In genomic region chr12:3389394-3389793, GRCm38 (mm10) we compare ENCODE assay signal across 12 mouse cellular contexts. TPM values are rescaled to one million over a fixed set of nuclear protein-coding genes. Genes with fewer than 3 reads are reported as not detected.
DNase-seq lines count a peak whose midpoint lies in the region; ATAC-seq and TF ChIP-seq lines count a peak whose summit lies in the region.
"Had no signal": no experiment of that assay in that cellular context is flagged by ENCODE, and none has a peak within 500 bp of the region (broad histone marks: within the 10 kb centered on the region; RNA-seq: fewer than 3 reads in every experiment).

No protein-coding gene starts in this region.

- H3K36me3 ChIP-seq in forebrain, embryonic 15.5 days = peaks cover 64% of the 10 kb centered on the region
- peaks cover 4% of the 10 kb centered on the region; the same call in 1 of the 2 replicates for H3K36me3 ChIP-seq in forebrain, embryonic 11.5 days (ENCODE audit: control insufficient read depth, insufficient read depth, low read length)
- peaks cover 3% of the 10 kb centered on the region; the same call in 1 of the 2 replicates for H3K36me3 ChIP-seq in stomach, postnatal 0 days (ENCODE audit: control insufficient read depth, insufficient read depth, low read length)

- H3K27ac ChIP-seq in forebrain, embryonic 15.5 days (replicated peaks) = no peak overlapping the region
- H3K27ac ChIP-seq in forebrain, embryonic 11.5 days (ENCODE audit: low read depth, low read length) = no peak overlapping the region
- H3K27ac ChIP-seq in stomach, postnatal 0 days (replicated peaks) = no peak overlapping the region
- H3K27ac ChIP-seq: layer of hippocampus, adult 2 months; limb, embryonic 15.5 days; neural tube, embryonic 13.5 days had no signal

- DNase-seq in forebrain, embryonic 11.5 days (ENCODE audit: low spot score) = no peak
- peak; percentile 42 to 52 for DNase-seq in right cerebral cortex, adult 2 months (ENCODE audit: low spot score in 2 of 2)
- DNase-seq in right cerebral cortex, postnatal 36 days (ENCODE audit: low spot score in 2 of 2) = no peak
- DNase-seq in c-Kit-positive CD71-positive TER-119-positive erythroid progenitor cells, embryonic 14.5 days (ENCODE audit: low spot score) = peak; percentile 24
- DNase-seq in stomach, postnatal 0 days (ENCODE audit: low spot score) = no peak
- no peak for DNase-seq in spleen, postnatal 14 days (ENCODE audit: low spot score in 2 of 2)
- DNase-seq in left cerebral cortex, postnatal 14 days (ENCODE audit: low spot score in 2 of 2) = no peak
- DNase-seq: gastrocnemius, postnatal 10 days had no signal

- no peak for TF ChIP-seq EP300 in stomach, postnatal 0 days (optimal IDR thresholded peaks at IDR 0.05)

- no peaks in the 10 kb centered on the region for H3K27me3 ChIP-seq in forebrain, embryonic 15.5 days
- no peaks in the 10 kb centered on the region for H3K27me3 ChIP-seq in forebrain, embryonic 11.5 days (ENCODE audit: control insufficient read depth, insufficient read depth, low read length)
- no peaks in the 10 kb centered on the region for H3K27me3 ChIP-seq in stomach, postnatal 0 days (ENCODE audit: control insufficient read depth, insufficient read depth, low read length)
- H3K27me3 ChIP-seq: limb, embryonic 15.5 days; neural tube, embryonic 13.5 days had no signal

- 91% methylated on average over 12 of the region's 12 CpGs for WGBS in forebrain, embryonic 15.5 days
- WGBS in forebrain, embryonic 11.5 days = 91% methylated on average over 12 of the region's 12 CpGs
- WGBS in stomach, postnatal 0 days = 89% methylated on average over 12 of the region's 12 CpGs

- no peak overlapping the region for H3K4me2 ChIP-seq in forebrain, embryonic 15.5 days (replicated peaks)
- no peak overlapping the region for H3K4me2 ChIP-seq in forebrain, embryonic 11.5 days (ENCODE audit: low read depth, low read length, severe bottlenecking)
- no peak overlapping the region for H3K4me2 ChIP-seq in stomach, postnatal 0 days (replicated peaks; ENCODE audit: low read depth)
- H3K4me2 ChIP-seq: limb, embryonic 15.5 days; neural tube, embryonic 13.5 days had no signal

- peaks cover 16% of the 10 kb centered on the region; the same call in 1 of the 2 replicates for H3K4me1 ChIP-seq in forebrain, embryonic 15.5 days
- H3K4me1 ChIP-seq in forebrain, embryonic 11.5 days (replicated peaks; ENCODE audit: control insufficient read depth, insufficient read depth, low read length) = 0 out of 2 replicates have a peak, but pooled peaks cover 2% of the 10 kb centered on the region
- no peaks in the 10 kb centered on the region for H3K4me1 ChIP-seq in stomach, postnatal 0 days (replicated peaks; ENCODE audit: control insufficient read depth, insufficient read depth)
- H3K4me1 ChIP-seq: limb, embryonic 15.5 days had no signal

- intact Hi-C loops in left cerebral cortex, postnatal 14 days (cut with DNase I) = no loop called here

- TF ChIP-seq CTCF in stomach, postnatal 0 days (IDR thresholded peaks at IDR 0.05; ENCODE audit: low read depth) = no peak

- 0 out of 2 replicates have a peak, but pooled peaks have one; percentile 12 for ATAC-seq in forebrain, embryonic 15.5 days (replicated peaks)
- ATAC-seq in forebrain, embryonic 11.5 days (replicated peaks; ENCODE audit: low FRiP score) = no peak
- ATAC-seq in stomach, postnatal 0 days (ENCODE audit: low FRiP score, low TSS enrichment) = peak; percentile 64; the same call in 1 of the 2 replicates

- no peak overlapping the region for H3K9ac ChIP-seq in forebrain, embryonic 15.5 days (replicated peaks)
- H3K9ac ChIP-seq in forebrain, embryonic 11.5 days (ENCODE audit: low read length) = no peak overlapping the region
- H3K9ac ChIP-seq in stomach, postnatal 0 days (ENCODE audit: low read length) = no peak overlapping the region
- H3K9ac ChIP-seq: limb, embryonic 15.5 days; neural tube, embryonic 13.5 days had no signal

- no peaks in the 10 kb centered on the region for H3K9me3 ChIP-seq in forebrain, embryonic 15.5 days
- no peaks in the 10 kb centered on the region for H3K9me3 ChIP-seq in forebrain, embryonic 11.5 days (ENCODE audit: control insufficient read depth, low read length)
- no peaks in the 10 kb centered on the region for H3K9me3 ChIP-seq in stomach, postnatal 0 days (ENCODE audit: control insufficient read depth, low read length)
- H3K9me3 ChIP-seq: limb, embryonic 15.5 days; neural tube, embryonic 13.5 days had no signal

- no peak overlapping the region for H3K4me3 ChIP-seq in forebrain, embryonic 15.5 days
- H3K4me3 ChIP-seq in forebrain, embryonic 11.5 days (ENCODE audit: low read depth, low read length) = no peak overlapping the region
- H3K4me3 ChIP-seq in stomach, postnatal 0 days (ENCODE audit: low read depth, low read length) = no peak overlapping the region
- H3K4me3 ChIP-seq: layer of hippocampus, adult 2 months; limb, embryonic 15.5 days; neural tube, embryonic 13.5 days had no signal

RNA-seq across cellular contexts. Expression of gene Kif3c, which starts 24.5 kb away (rescaled TPM):
- polyA plus RNA-seq in forebrain, embryonic 15.5 days (2015; fragmentation: Nextera tagmentation; extraction: Ambion mirVana) = 104 and 106 TPM in 2 replicates
- polyA plus RNA-seq in forebrain, embryonic 11.5 days (2014; fragmentation: Nextera tagmentation; extraction: Ambion mirVana) = 31.2 and 32.3 TPM in 2 replicates
- polyA plus RNA-seq in stomach, postnatal 0 days (2015; fragmentation: Nextera tagmentation; extraction: Ambion mirVana) = 2.5 TPM in 2 replicates
- 100 to 1,000 TPM; 210 to 212 TPM for total RNA-seq in left cerebral cortex, postnatal 14 days (2021)

RNA-seq across cellular contexts. Expression of gene Asxl2, which starts 37.3 kb away (rescaled TPM):
- 14.4 and 15.0 TPM in 2 replicates for polyA plus RNA-seq in forebrain, embryonic 15.5 days (2015; fragmentation: Nextera tagmentation; extraction: Ambion mirVana)
- polyA plus RNA-seq in forebrain, embryonic 11.5 days (2014; fragmentation: Nextera tagmentation; extraction: Ambion mirVana) = 19.7 and 22.0 TPM in 2 replicates
- 6.9 and 8.0 TPM in 2 replicates for polyA plus RNA-seq in stomach, postnatal 0 days (2015; fragmentation: Nextera tagmentation; extraction: Ambion mirVana)
- total RNA-seq in left cerebral cortex, postnatal 14 days (2021) = 10 to 100 TPM; 26.3 to 29.7 TPM

Comparison
In these comparisons a context has a peak if more than half of its experiments do, and no peak if none do; other contexts are left out.
1. DNase-seq: peak in right cerebral cortex, adult 2 months (2 of 2) and c-Kit-positive CD71-positive TER-119-positive erythroid progenitor cells, embryonic 14.5 days (single experiment); none in forebrain, embryonic 11.5 days (single experiment), right cerebral cortex, postnatal 36 days (0 of 2), stomach, postnatal 0 days (single experiment), spleen, postnatal 14 days (0 of 2) and left cerebral cortex, postnatal 14 days (0 of 2).